Mouse (Mus musculus): ENCODE data around the gene Acap2. TPM values are rescaled to one million over a fixed set of nuclear protein-coding genes. Genes with fewer than 3 reads are reported as not detected.
A peak's percentile ranks its signal among the peaks of the same experiment; 100 is the strongest.

The Acap2 gene
- total RNA-seq, 2 experiments from 2014 or later, result 111 to 112 TPM

GRCm38 (mm10) chr16:31184727-31185126 lies 16.3 kb downstream of the Acap2 start:
- Histone ChIP-seq H3K4me3 (no peak overlapping the region), H3K27ac (no peak overlapping the region)
- TF ChIP-seq CTCF (IDR thresholded peaks at IDR 0.05), result no peak
- intact Hi-C loops (cut with DNase I), result no loop called here
- DNase-seq (ENCODE audit: extremely low spot score in 1 of 2, low spot score in 2 of 2), result no peak

DNA sequence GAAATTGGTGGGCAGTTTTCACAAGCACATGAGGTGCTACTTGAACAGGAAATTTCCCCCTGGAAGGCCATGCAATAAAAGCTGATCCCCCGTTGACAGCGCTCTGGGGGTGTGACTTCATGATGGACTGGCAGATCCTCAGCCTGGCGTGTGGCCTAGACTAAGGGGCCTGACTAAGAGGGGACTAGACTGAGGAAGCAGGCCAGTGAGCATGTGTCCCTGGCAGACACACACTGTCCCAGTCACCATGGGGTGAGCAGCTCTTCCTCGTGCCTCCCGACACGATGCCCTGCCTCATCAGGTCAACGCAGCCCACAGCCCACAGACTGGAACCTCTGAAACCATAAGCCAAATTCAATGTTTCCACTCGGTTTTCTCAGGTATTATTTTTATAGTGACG lies 18.5 kb downstream of the Acap2 start:
- no peak overlapping the region for H3K4me3 ChIP-seq
- intact Hi-C loops (cut with DNase I), result no loop called here
- DNase-seq (ENCODE audit: extremely low spot score in 1 of 2, low spot score in 2 of 2), result no peak
- no peak for TF ChIP-seq CTCF (IDR thresholded peaks at IDR 0.05)
- 0 out of 2 replicates have a peak overlapping the region, but pooled peaks have one; percentile 1 for H3K27ac ChIP-seq

DNA sequence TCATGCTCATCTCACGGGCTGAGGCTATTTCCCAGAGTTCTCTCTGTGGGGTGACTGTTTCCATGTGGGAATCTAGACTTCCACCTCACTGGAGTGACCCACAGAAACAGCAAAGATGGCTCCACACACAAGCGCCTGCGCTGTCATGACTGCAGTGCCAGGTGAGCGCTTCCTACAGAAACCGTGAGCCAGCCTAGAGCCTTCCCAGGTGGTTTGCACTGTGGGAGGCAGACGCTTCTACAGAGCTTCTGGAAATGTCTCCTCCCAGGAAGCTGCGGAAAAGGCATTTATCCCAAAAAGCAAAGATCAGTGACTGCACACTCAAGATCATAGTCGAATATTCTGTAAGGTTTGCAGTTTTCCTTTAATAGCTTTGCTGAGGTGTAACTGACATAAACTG lies 20.2 kb downstream of the Acap2 start:
- Histone ChIP-seq H3K27ac (no peak overlapping the region), H3K4me3 (no peak overlapping the region)
- no peak for DNase-seq (ENCODE audit: extremely low spot score in 1 of 2, low spot score in 2 of 2)
- intact Hi-C loops (cut with DNase I), result no loop called here
- no peak for TF ChIP-seq CTCF (IDR thresholded peaks at IDR 0.05)

DNA sequence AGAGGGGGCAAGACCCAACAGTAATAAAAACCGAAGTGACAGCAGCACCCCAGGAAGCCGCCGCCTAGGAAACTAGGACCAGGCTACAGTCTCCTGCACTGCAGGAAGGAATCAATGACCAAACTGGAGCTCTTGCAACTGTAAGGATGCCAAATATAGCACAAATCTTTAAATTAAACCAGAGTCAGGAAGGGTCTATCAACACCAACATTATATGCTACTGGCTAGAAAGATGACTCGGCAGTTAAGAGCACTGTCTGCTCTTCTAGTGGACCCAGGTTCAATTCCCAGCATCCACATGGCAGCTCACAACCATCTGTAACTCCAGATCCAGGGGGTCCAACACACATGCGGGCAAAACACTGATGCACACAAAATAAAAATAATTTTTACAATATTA lies 21.7 kb downstream of the Acap2 start:
- TF ChIP-seq CTCF (IDR thresholded peaks at IDR 0.05), result no peak
- Histone ChIP-seq H3K4me3 (no peak overlapping the region), H3K27ac (no peak overlapping the region)
- no peak for DNase-seq (ENCODE audit: extremely low spot score in 1 of 2, low spot score in 2 of 2)
- intact Hi-C loops (cut with DNase I), result no loop called here

DNA sequence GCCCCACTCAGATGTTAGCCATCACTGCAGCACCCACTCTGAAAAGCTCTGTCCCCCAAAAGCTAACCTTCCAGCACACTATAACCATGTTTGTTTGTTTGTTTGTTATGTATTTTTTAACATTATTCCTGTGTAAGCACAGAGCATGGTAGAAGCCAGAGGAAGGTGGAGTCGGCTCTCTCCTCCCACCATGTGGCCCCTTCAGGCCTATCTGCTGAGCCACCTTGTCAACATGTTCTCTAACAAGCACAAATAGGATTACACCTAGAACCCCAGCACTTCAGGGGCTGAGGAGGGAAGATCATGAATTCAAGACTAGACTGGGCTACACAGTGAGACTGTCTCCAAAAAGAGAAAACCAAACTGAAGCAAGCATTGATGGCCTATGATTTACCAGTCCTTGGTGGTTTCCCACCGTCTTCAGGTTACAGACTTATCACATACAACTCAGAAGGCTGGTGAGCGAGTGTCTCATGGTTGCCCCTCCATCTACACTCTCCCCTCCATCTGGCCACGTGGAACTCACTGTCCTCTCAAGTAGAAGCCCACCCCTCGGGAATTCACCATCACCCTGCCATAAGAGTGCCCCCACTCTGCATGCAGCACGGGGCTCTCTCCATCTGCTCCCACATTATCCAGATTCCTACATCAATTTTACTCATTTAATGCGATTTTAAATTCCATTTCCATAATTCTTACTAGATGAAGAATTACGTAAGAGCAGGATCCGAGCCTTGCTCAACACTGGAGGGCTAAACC lies 26.0 kb downstream of the Acap2 start:
- no peak for TF ChIP-seq CTCF (IDR thresholded peaks at IDR 0.05)
- Histone ChIP-seq H3K27ac (no peak overlapping the region), H3K4me3 (no peak overlapping the region)
- intact Hi-C loops (cut with DNase I), result no loop called here
- no peak for DNase-seq (ENCODE audit: extremely low spot score in 1 of 2, low spot score in 2 of 2)

GRCm38 (mm10) chr16:31172229-31172628 lies 28.8 kb downstream of the Acap2 start:
- no peak for TF ChIP-seq CTCF (IDR thresholded peaks at IDR 0.05)
- no peak for DNase-seq (ENCODE audit: extremely low spot score in 1 of 2, low spot score in 2 of 2)
- no peak overlapping the region for H3K4me3 ChIP-seq
- intact Hi-C loops (cut with DNase I), result no loop called here
- H3K27ac ChIP-seq, result no peak overlapping the region

GRCm38 (mm10) chr16:31171418-31171817 lies 29.6 kb downstream of the Acap2 start:
- intact Hi-C loops (cut with DNase I), result no loop called here
- H3K4me3 ChIP-seq, result no peak overlapping the region
- TF ChIP-seq CTCF (IDR thresholded peaks at IDR 0.05), result no peak
- no peak overlapping the region for H3K27ac ChIP-seq
- DNase-seq (ENCODE audit: extremely low spot score in 1 of 2, low spot score in 2 of 2), result no peak

- DNase-seq (ENCODE audit: extremely low spot score in 1 of 2, low spot score in 2 of 2), result no peak
- TF ChIP-seq CTCF (IDR thresholded peaks at IDR 0.05), result peak; percentile 40
- H3K4me3 ChIP-seq, result no peak overlapping the region
- intact Hi-C loops (cut with DNase I), result no loop called here
- H3K27ac ChIP-seq, result no peak overlapping the region
These were observed 30.7 kb downstream of the Acap2 start for GRCm38 (mm10) chr16:31170297-31170696.

- H3K27ac ChIP-seq, result no peak overlapping the region
- H3K4me3 ChIP-seq, result no peak overlapping the region
- no peak for DNase-seq (ENCODE audit: extremely low spot score in 1 of 2, low spot score in 2 of 2)
- TF ChIP-seq CTCF (IDR thresholded peaks at IDR 0.05), result no peak
- intact Hi-C loops (cut with DNase I), result no loop called here
These were observed 31.4 kb downstream of the Acap2 start for GRCm38 (mm10) chr16:31169596-31169995.

GRCm38 (mm10) chr16:31167934-31168333 lies 33.1 kb downstream of the Acap2 start:
- intact Hi-C loops (cut with DNase I), result no loop called here
- no peak for DNase-seq (ENCODE audit: extremely low spot score in 1 of 2, low spot score in 2 of 2)
- no peak overlapping the region for H3K4me3 ChIP-seq
- no peak for TF ChIP-seq CTCF (IDR thresholded peaks at IDR 0.05)
- H3K27ac ChIP-seq, result no peak overlapping the region

- TF ChIP-seq CTCF (IDR thresholded peaks at IDR 0.05), result no peak
- no peak overlapping the region for H3K4me3 ChIP-seq
- intact Hi-C loops (cut with DNase I), result no loop called here
- DNase-seq (ENCODE audit: extremely low spot score in 1 of 2, low spot score in 2 of 2), result no peak
- H3K27ac ChIP-seq, result no peak overlapping the region
These were observed 33.8 kb downstream of the Acap2 start for GRCm38 (mm10) chr16:31167017-31167887.

GRCm38 (mm10) chr16:31165907-31166306 lies 35.1 kb downstream of the Acap2 start:
- intact Hi-C loops (cut with DNase I), result no loop called here
- TF ChIP-seq CTCF (IDR thresholded peaks at IDR 0.05), result no peak
- DNase-seq (ENCODE audit: extremely low spot score in 1 of 2, low spot score in 2 of 2), result no peak
- Histone ChIP-seq H3K27ac (peak overlapping the region; percentile 3; the same call in 1 of the 2 replicates), H3K4me3 (no peak overlapping the region)
